ENCODE assay signal across 17 mouse cellular contexts in the genomic region with DNA sequence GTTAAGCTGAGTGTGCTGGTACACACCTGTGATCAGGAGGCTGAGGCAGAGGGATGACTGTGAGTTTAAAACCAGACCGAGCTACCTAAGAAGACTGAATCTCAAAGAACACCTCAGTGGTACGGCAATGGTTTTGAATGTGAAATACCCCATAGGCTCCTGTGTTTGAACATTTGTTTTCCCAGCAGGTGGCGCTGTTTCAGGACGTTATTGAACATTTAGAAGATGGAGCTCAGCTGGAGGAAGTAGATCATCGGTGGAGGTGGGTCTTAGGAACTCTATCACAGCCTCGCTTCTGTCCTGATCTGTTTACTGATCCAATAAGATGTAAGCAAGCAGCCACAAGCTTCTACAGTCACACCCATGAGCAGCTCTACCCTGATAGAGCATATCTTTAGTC. TPM values are rescaled to one million over a fixed set of nuclear protein-coding genes. Genes with fewer than 3 reads are reported as not detected.
DNase-seq lines count a peak whose midpoint lies in the region; ATAC-seq and TF ChIP-seq lines count a peak whose summit lies in the region.
"Had no signal": no experiment of that assay in that cellular context is flagged by ENCODE, and none has a peak within 500 bp of the region (broad histone marks: within the 10 kb centered on the region; RNA-seq: fewer than 3 reads in every experiment).

No protein-coding gene starts in this region.

- ATAC-seq in kidney, postnatal 0 days (replicated peaks; ENCODE audit: low FRiP score, low read depth), result no peak
- no peak for ATAC-seq in kidney, embryonic 14.5 days (ENCODE audit: low FRiP score, low TSS enrichment)
- ATAC-seq: forebrain, embryonic 15.5 days had no signal

- no peaks in the 10 kb centered on the region for H3K9me3 ChIP-seq in kidney, postnatal 0 days (replicated peaks; ENCODE audit: low read length)
- no peaks in the 10 kb centered on the region for H3K9me3 ChIP-seq in kidney, embryonic 14.5 days (ENCODE audit: control insufficient read depth, low read length)
- H3K9me3 ChIP-seq: forebrain, embryonic 15.5 days; heart, embryonic 10.5 days; hindbrain, embryonic 10.5 days; limb, embryonic 12.5 days had no signal

- H3K9ac ChIP-seq in kidney, postnatal 0 days (ENCODE audit: low read depth, low read length), result no peak overlapping the region
- no peak overlapping the region for H3K9ac ChIP-seq in kidney, embryonic 14.5 days (ENCODE audit: low read depth, low read length)
- H3K9ac ChIP-seq: forebrain, embryonic 15.5 days; limb, embryonic 12.5 days had no signal

- no peak overlapping the region for H3K4me2 ChIP-seq in kidney, postnatal 0 days (ENCODE audit: low read length)
- H3K4me2 ChIP-seq in kidney, embryonic 14.5 days (replicated peaks; ENCODE audit: low read depth, low read length), result no peak overlapping the region
- H3K4me2 ChIP-seq: forebrain, embryonic 15.5 days; limb, embryonic 12.5 days; midbrain, embryonic 11.5 days had no signal

- 79% methylated on average over 6 of the region's 6 CpGs for WGBS in kidney, postnatal 0 days
- 75% methylated on average over 6 of the region's 6 CpGs for WGBS in kidney, embryonic 14.5 days

- no peak overlapping the region for H3K27ac ChIP-seq in kidney, postnatal 0 days
- H3K27ac ChIP-seq in kidney, embryonic 14.5 days (ENCODE audit: low read depth, low read length), result no peak overlapping the region
- H3K27ac ChIP-seq: forebrain, embryonic 15.5 days; heart, embryonic 10.5 days; hindbrain, embryonic 10.5 days; limb, embryonic 12.5 days had no signal

- no peaks in the 10 kb centered on the region for H3K27me3 ChIP-seq in kidney, postnatal 0 days (ENCODE audit: insufficient read depth, low read length)
- no peaks in the 10 kb centered on the region for H3K27me3 ChIP-seq in kidney, embryonic 14.5 days (ENCODE audit: control insufficient read depth, insufficient read depth, low read length)
- H3K27me3 ChIP-seq: forebrain, embryonic 15.5 days had no signal

- H3K4me3 ChIP-seq in kidney, postnatal 0 days (replicated peaks; ENCODE audit: low read depth, low read length), result no peak overlapping the region
- H3K4me3 ChIP-seq in kidney, embryonic 14.5 days (ENCODE audit: low read length), result no peak overlapping the region
- H3K4me3 ChIP-seq: forebrain, embryonic 15.5 days; heart, embryonic 10.5 days; hindbrain, embryonic 10.5 days; limb, embryonic 12.5 days; myocyte had no signal

- TF ChIP-seq CTCF in kidney, postnatal 0 days (IDR thresholded peaks at IDR 0.05; ENCODE audit: low read depth), result peak; percentile 38

- no peak for DNase-seq in kidney, postnatal 0 days (ENCODE audit: low spot score)
- DNase-seq in thymus, postnatal 25 days, result peak; percentile 8
- no peak for DNase-seq in thymus, postnatal 36 days
- peak; percentile 22 for DNase-seq in WW6 (ENCODE audit: low read depth, low spot score)
- no peak for DNase-seq in spleen, postnatal 10 days (ENCODE audit: low spot score in 2 of 2)
- no peak for DNase-seq in adrenal gland, postnatal 4 days (ENCODE audit: low spot score in 2 of 2)
- DNase-seq: cerebellum, adult 18-20 months; kidney, adult 18-20 months had no signal

- H3K36me3 ChIP-seq in kidney, postnatal 0 days (ENCODE audit: insufficient read depth, low read length), result no peaks in the 10 kb centered on the region
- no peaks in the 10 kb centered on the region for H3K36me3 ChIP-seq in kidney, embryonic 14.5 days (ENCODE audit: control insufficient read depth, insufficient read depth, low read length)
- H3K36me3 ChIP-seq: forebrain, embryonic 15.5 days; G1E; heart, embryonic 10.5 days; hindbrain, embryonic 10.5 days; limb, embryonic 12.5 days had no signal

- H3K4me1 ChIP-seq in kidney, postnatal 0 days (replicated peaks; ENCODE audit: insufficient read depth, low read length), result no peaks in the 10 kb centered on the region
- H3K4me1 ChIP-seq in kidney, embryonic 14.5 days (ENCODE audit: control insufficient read depth, insufficient read depth, low read length), result no peaks in the 10 kb centered on the region
- H3K4me1 ChIP-seq: forebrain, embryonic 15.5 days; heart, embryonic 10.5 days; hindbrain, embryonic 10.5 days; limb, embryonic 12.5 days had no signal

RNA-seq across cellular contexts. Expression of a gene that starts 28.3 kb away (rescaled TPM):
- polyA plus RNA-seq in kidney, postnatal 0 days (2015; fragmentation: Nextera tagmentation; extraction: Ambion mirVana), result 0.98 and 2.0 TPM in 2 replicates
- polyA plus RNA-seq in kidney, embryonic 14.5 days (2014; fragmentation: Nextera tagmentation; extraction: Ambion mirVana), result 1.3 TPM in 1 of 2 replicates, not detected in the other
- 1 to 10 TPM in 1 of 2 experiments, under 1 TPM in 1; 0.90 to 1.1 TPM for total RNA-seq in adrenal gland, postnatal 4 days (2021)
- total RNA-seq: G1E; gastrocnemius, adult 18-20 months had no signal
- polyA plus RNA-seq: G1E; heart, embryonic 10.5 days; limb, embryonic 12.5 days had no signal

Comparison
In these comparisons a context has a peak if more than half of its experiments do, and no peak if none do; other contexts are left out.
1. DNase-seq: peak in thymus, postnatal 25 days (single experiment) and WW6 (single experiment); none in kidney, postnatal 0 days (single experiment), thymus, postnatal 36 days (0 of 2), spleen, postnatal 10 days (0 of 2) and adrenal gland, postnatal 4 days (0 of 2).